Mouse (Mus musculus) ovary, postnatal 36 days (tissue): ENCODE measurements around the gene Fignl1.
A peak's percentile ranks its signal among the peaks of the same experiment; 100 is the strongest.

Experiments
- DNase-seq: peaks from one replicate; pipeline ENCODE4 v3.0.0; 2022; ENCODE audit warnings: low spot score, mixed read lengths

Fignl1 gene

GRCm38 (mm10) chr11:11808035-11808819 is 535 bp downstream of the Fignl1 start:
- DNase-seq: no peak

DNA sequence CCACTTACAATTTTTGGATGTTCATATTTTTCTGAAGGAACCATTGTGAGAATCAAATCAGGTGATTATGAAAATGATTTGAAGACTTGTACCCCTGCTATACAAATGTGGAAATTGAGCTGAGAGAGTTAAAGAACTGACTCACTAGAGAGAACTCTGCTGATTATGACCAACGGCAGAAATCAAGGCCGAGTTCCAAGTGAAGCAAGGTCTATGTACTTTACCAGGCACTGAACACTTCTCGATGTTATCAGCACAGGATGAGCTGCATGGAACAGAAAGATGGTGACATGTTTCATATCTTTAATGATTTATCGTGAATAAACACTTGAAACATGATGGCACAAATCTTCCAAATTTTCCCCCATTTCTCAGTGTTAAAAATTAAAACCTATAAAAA is 2.8 kb downstream of the Fignl1 start:
- no peak for DNase-seq

- DNase-seq: no peak
These were observed 4.3 kb downstream of the Fignl1 start for GRCm38 (mm10) chr11:11804421-11804820.

DNA sequence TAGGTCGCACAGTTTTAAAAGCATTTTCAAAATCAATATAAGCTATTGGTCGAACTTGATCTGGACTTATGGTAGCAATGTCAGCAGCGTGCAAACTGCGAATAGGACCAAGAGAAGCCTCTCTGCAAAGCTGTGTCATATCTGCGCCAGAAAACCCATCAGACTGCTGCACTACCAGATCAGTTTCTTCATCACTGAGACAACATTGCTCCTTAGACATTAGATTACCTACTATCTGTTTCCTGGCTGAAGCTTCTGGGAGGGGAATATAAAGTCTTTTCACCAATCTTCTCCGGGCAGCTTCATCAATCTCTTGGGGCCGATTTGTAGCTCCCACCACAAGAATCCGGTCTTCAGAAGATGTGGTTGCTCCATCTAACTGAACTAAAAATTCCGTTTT is 7.7 kb downstream of the Fignl1 start:
- DNase-seq: no peak

DNA sequence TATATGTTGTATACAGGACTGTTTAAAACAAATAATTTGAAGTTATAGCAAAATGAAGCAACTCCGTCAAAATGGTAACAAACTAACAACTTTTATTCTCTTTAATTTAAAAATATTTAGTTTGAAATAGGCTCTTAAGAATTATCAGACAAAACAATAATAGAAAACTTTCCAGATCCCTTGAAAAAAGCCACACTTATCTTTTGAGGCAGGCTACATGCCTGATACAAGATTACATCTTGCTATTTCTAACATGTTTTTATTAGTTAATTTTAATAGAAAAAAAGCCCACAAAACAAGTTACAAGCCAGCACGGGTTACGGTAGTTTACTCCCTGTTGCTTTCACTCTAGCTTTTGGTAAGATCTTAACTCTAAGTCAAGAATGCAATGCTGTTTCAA is 8.5 kb downstream of the Fignl1 start:
- no peak for DNase-seq

DNA sequence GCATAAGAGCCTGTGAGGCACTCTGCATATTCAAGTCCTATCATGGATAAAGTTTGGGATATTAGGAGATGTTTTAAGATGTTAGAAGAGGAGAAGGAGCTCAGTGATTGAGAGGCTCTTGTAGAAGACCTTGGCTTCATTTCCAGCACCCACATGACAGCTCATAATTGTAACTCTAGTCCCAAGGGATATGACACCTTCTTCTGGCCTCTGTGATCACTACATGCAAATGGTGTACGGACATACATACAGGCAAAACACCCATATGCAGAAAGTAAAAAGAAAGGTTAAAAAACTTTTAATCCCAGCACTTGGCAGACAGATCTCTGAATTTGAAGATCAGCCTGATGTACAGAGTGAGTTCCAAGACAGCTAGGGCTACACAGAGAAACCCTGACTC is 10.1 kb downstream of the Fignl1 start:
- DNase-seq: no peak

- DNase-seq: no peak
These were observed 14.1 kb downstream of the Fignl1 start for GRCm38 (mm10) chr11:11794626-11795025.

- peak; percentile 75 for DNase-seq
These were observed 20.2 kb downstream of the Fignl1 start for GRCm38 (mm10) chr11:11788521-11788974.

DNA sequence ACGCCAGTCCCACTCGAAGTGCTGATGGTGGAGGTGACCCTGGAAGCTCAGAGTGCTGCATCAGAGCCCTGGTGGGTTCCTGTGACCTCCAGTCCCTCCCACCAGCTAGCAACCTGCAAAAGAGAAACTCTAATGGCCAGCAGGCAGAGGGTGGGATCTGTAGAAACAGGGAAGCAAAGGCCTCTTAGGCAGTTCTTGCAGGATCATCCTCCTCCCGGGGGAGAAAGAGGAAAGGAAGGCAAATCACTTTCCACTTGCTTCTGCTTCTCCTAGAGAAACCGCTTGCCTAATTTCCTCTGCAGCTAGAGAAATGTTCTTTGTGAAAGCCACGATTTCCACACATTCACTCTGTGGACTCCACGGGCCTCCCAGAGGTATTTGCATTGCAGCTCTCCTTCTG is 23.3 kb downstream of the Fignl1 start:
- no peak for DNase-seq

- no peak for DNase-seq
These were observed 27.0 kb downstream of the Fignl1 start for GRCm38 (mm10) chr11:11781728-11782127.

DNA sequence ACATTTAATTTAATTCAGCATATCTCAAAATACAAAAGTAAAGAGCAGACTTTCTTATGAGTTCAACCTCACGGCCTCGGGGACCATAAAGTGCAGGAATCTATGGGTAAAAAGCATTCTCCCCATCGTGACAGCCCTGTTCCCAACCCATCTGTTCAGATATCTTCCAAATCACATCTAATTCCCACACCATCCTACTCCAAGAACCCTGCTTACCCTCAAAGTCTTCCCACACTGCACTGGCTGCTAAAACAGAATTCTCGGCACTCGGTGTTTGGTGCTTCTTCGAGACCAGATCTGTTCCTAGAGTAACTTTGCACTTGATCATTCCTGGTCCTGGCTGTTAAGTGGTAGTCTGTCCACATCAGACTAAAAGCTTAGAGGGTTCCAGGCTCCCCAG is 30.4 kb downstream of the Fignl1 start:
- no peak for DNase-seq

- DNase-seq: no peak
These were observed 31.0 kb downstream of the Fignl1 start for GRCm38 (mm10) chr11:11777796-11778195.

DNA sequence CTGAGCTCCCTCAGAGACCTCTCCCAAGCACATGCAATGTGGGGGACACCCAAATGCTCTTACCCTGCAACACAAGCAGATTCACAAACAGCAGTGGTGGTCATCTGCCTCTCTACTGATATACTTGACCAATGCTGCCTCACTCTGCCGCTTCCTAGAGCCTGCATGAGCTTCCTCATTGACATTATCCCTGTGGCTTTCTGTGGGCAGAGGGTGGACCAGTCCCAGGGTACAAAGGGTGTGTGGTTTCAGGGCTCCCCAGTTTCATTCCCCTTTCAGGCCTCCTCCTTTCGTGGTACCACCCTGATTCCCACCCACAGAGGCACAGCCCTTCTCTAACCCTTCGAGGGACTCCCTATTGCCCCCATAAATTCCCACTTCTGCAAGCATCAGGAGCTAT is 31.5 kb downstream of the Fignl1 start:
- no peak for DNase-seq

DNA sequence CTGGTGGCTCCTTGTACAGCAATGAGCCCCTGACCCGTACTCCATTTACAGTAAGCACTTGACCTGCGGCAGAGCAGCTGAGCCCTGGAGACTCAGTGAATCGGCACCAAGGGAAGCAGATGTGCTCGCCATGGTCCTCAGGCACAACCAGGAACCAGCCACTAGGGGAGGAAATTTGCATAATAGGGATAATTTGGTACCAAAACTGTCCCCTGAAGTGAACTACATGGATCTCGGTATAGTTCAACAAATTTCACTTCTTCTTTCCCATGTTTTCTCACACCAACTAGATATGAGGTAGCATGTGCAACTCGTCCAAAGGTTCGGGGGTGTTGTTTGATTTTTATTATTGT is 32.0 kb downstream of the Fignl1 start:
- DNase-seq: no peak

DNA sequence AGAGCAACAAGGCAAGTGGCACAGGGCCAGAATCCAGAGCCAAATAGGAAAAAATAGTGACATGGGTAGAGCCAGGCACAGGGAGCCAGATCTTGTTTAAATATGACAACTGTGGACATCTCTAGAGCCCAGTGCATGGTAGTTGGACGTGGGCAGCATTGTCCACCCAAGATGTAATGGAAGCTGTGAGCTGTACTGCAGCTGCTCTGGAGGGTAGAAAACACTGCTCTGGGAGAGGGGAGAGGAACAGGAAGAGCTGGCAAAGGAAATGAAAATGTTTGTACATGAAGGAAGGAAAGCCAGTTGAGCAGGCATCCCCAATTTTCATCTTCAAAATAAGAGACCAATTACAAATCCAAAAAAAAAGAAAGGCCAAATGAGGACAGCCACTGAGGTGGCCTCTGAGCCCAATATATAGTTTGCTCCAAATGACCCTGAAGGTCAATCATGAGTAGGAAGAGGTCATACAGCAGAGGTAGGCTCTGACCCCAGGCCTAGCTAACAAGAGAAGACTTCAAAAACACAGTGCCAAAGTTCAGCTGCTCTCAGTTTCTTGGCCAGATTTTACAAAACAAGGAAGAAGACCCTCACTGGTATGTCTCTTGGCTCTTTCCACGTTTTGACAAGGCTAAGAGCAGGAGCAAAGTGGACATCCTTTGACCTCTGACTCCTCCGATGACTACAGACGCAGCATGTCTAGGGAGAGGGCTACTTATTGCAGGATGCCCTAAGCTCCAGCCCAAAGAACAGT is 32.5 kb downstream of the Fignl1 start:
- no peak for DNase-seq

- no peak for DNase-seq
These were observed 33.9 kb downstream of the Fignl1 start for GRCm38 (mm10) chr11:11774893-11775292.

DNA sequence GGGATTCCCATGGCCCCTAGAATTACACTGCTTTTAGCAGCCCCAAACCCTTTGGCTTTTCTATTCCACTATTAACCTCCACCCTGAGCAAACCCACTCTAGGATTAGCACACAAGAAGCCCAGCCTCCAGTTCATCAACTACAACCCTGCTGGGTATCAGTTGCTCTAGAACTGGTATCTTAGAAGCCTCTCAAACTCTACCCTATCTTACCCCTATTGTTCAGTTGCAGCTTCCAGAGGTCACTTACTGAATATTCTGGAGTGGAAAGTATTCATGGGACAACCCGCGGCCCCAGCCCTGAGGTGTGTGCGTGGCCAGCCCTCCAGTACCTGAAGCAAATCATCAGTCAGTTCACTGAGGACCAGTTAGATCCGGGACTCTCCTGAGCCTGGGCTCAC is 34.4 kb downstream of the Fignl1 start:
- DNase-seq: no peak

- DNase-seq: no peak
These were observed 36.6 kb downstream of the Fignl1 start for GRCm38 (mm10) chr11:11772196-11772595.

DNA sequence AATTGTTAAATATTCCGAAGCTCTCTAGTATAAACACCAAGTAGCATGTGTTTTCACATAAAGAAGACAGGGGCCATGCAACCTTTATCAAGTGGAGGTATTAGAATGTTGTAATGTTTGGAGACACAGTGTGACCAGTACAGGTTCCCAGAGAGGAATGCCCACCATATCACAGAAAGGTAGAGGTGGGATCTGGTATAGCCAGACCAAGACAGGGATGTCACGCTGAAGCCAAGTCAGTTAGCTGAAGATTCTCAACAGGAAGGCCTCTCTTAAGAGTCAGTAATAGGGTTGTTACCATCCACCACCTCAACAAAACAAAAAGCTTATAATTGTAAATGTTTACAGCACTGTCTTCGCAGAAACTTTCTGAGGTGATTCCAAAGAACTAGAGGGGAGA is 38.1 kb downstream of the Fignl1 start:
- DNase-seq: no peak

- DNase-seq: no peak
These were observed 39.5 kb downstream of the Fignl1 start for GRCm38 (mm10) chr11:11769281-11769680.

- no peak for DNase-seq
These were observed 40.7 kb downstream of the Fignl1 start for GRCm38 (mm10) chr11:11768057-11768456.

DNA sequence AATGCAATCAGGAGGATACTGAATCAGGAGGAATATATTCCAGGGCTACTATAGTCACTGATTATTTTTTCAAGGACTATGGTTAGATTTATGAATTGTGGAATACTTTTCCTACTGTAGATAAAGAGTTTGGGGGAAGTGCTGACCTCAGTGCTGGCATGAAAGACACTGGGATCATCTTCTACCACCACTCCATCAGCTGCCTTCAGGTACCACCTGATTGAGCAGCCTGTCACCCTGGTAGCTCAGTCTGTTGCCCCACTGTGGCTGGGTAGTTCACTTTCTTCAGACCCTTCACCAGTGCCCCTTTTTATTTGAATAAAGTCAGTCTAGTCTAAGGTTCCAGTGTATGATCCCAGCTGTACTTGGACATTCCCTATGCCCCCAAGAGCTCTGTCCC is 42.0 kb downstream of the Fignl1 start:
- no peak for DNase-seq

DNA sequence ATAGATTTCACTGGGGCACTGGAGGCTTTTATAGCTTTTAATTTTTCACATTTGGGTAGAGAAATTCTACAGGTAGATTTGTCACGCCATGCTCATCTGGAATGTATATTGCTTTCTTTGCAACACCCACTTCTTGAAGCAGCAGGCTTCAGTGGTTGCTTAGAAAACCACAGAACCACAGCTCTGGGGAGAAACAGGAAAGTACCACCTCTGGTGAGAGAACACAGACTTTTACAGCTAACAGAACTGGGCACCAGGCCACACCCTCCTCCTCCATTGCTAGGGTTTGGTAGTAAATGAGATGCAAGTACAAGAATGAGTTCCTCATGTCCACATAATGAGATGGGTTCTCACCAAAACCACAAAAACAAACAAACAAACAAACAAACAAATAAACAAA is 42.7 kb downstream of the Fignl1 start:
- no peak for DNase-seq

DNA sequence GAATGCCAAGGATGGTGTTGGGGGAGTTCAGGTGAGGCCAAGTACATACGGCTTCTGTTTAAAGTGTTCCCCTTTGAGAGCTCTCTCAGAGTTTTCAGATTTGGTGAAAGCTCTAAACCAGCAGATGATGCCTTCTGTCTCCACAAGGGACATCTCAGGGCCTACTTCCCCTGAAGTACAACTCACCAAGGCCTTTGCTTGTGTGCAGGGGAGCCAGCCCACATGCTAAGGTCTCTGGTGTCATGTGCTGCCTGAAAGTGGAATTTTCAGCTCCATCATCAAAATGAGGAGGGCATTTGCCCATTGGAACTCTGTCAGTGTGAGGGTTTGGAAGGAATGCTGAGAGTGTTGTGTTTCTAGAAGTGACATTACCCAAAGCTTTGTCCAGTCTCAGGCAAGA is 43.3 kb downstream of the Fignl1 start:
- no peak for DNase-seq
